Mouse (Mus musculus) G1E (cell line): ENCODE data around the gene Hand1. TPM values are rescaled to one million over a fixed set of nuclear protein-coding genes. Genes with fewer than 3 reads are reported as not detected.
"Not testable (repeated sequence)": the region's sequence is repeated elsewhere in the genome, so short reads cannot be mapped to it uniquely, and the experiment has no call there.

Experiments
- ATAC-seq: 2 replicates; pipeline ENCODE4 v1.8.0; 2016; ENCODE audit warnings: mild to moderate bottlenecking; ENCODE audit not compliant: insufficient number of reproducible peaks, poor library complexity, low FRiP score, severe bottlenecking; ENCODE audit errors: extremely low read depth
- DNase-seq: peaks from one replicate; pipeline ENCODE4 v3.0.0; 2012; ENCODE audit warnings: low spot score
- H3K27me3 ChIP-seq: 2 replicates; pipeline ENCODE4 v1.6.1; 2012; ENCODE audit warnings: mild to moderate bottlenecking, low read length, inconsistent platforms; ENCODE audit not compliant: insufficient read depth
- H3K36me3 ChIP-seq: replicated peaks from 2 replicates; pipeline ENCODE3; 2012; ENCODE audit warnings: mild to moderate bottlenecking, inconsistent platforms
- H3K4me1 ChIP-seq: 2 replicates; pipeline ENCODE4 v1.6.1; 2012; ENCODE audit warnings: low read depth, low read length, inconsistent platforms, mixed read lengths; ENCODE audit not compliant: insufficient read depth
- H3K4me3 ChIP-seq: 2 replicates; pipeline ENCODE4 v1.5.1; 2012; ENCODE audit warnings: low read depth, mild to moderate bottlenecking, inconsistent platforms, low read length, moderate library complexity, mixed read lengths
- H3K9me3 ChIP-seq: replicated peaks from 2 replicates; pipeline ENCODE4 v1.6.1; 2012; ENCODE audit warnings: inconsistent platforms
- CTCF ChIP-seq: IDR thresholded peaks from 2 replicates; pipeline ENCODE4 v1.5.1; 2012; ENCODE audit warnings: low read depth, low read length, inconsistent platforms, mixed read lengths
- GATA1 ChIP-seq: IDR thresholded peaks from 2 replicates; pipeline ENCODE4 v1.6.1; 2012; ENCODE audit warnings: borderline replicate concordance, low read length, inconsistent platforms, mixed read lengths
- GATA2 ChIP-seq: IDR thresholded peaks from 2 replicates; pipeline ENCODE4 v1.6.1; 2012; ENCODE audit warnings: low read depth, low read length, inconsistent platforms, borderline replicate concordance
- POLR2AphosphoS5 ChIP-seq: IDR thresholded peaks from 2 replicates; pipeline ENCODE4 v1.6.1; 2012; ENCODE audit warnings: low read depth, low read length, inconsistent platforms; ENCODE audit not compliant: insufficient replicate concordance
- TAL1 ChIP-seq: conservative IDR thresholded peaks from 2 replicates; pipeline ENCODE4 v1.6.1; 2012; ENCODE audit warnings: low read depth, low read length, inconsistent platforms, mixed read lengths
- polyA plus RNA-seq: library from polyadenylated mRNA; stranded (reverse); fragments of >175 nt; gene quantifications from 2 replicates; pipeline ENCODE4 v1.2.3, GENCODE M21; 2012
- total RNA-seq, 2 experiments: library from RNA; stranded (forward) in 1 of 2; stranded (reverse) in 1 of 2; fragments of 200-1000 nt in 1 of 2; fragments of >200 nt in 1 of 2; fragmentation: Nextera tagmentation in 1 of 2; gene quantifications; 2 replicates each; pipeline ENCODE4 v1.2.3; 2014 to 2017

Hand1 gene
- total and polyA plus RNA-seq, 3 experiments: not detected

GRCm38 (mm10) chr11:57862088-57862487 lies 29.5 kb upstream of the Hand1 start:
- ATAC-seq (no peak), DNase-seq (no peak)
- Histone ChIP-seq H3K4me1 (no peaks in the 10 kb centered on the region), H3K4me3 (no peak overlapping the region), H3K9me3 (no peaks in the 10 kb centered on the region), H3K36me3 (no peaks in the 10 kb centered on the region), H3K27me3 (peaks cover 42% of the 10 kb centered on the region)
- TF ChIP-seq GATA2 (no peak), CTCF (no peak), POLR2AphosphoS5 (no peak)

GRCm38 (mm10) chr11:57857709-57858108 lies 25.1 kb upstream of the Hand1 start:
- TF ChIP-seq CTCF (no peak), TAL1 (no peak), POLR2AphosphoS5 (no peak), GATA2 (no peak), GATA1 (no peak)
- Histone ChIP-seq H3K4me3 (no peak overlapping the region), H3K4me1 (no peaks in the 10 kb centered on the region), H3K36me3 (no peaks in the 10 kb centered on the region), H3K9me3 (no peaks in the 10 kb centered on the region), H3K27me3 (peaks cover 24% of the 10 kb centered on the region)
- no peak for DNase-seq
- no peak for ATAC-seq

- no peak overlapping the region for H3K4me3 ChIP-seq
- TF ChIP-seq POLR2AphosphoS5: no peak
- TF ChIP-seq TAL1: no peak
- no peak for TF ChIP-seq CTCF
- TF ChIP-seq GATA1: no peak
- TF ChIP-seq GATA2: no peak
- peaks cover 21% of the 10 kb centered on the region for H3K27me3 ChIP-seq
- H3K9me3 ChIP-seq: no peaks in the 10 kb centered on the region
- ATAC-seq (no peak), DNase-seq (no peak)
- no peaks in the 10 kb centered on the region for H3K4me1 ChIP-seq
- H3K36me3 ChIP-seq: no peaks in the 10 kb centered on the region
These were observed 21.0 kb upstream of the Hand1 start for GRCm38 (mm10) chr11:57853571-57853970.

DNA sequence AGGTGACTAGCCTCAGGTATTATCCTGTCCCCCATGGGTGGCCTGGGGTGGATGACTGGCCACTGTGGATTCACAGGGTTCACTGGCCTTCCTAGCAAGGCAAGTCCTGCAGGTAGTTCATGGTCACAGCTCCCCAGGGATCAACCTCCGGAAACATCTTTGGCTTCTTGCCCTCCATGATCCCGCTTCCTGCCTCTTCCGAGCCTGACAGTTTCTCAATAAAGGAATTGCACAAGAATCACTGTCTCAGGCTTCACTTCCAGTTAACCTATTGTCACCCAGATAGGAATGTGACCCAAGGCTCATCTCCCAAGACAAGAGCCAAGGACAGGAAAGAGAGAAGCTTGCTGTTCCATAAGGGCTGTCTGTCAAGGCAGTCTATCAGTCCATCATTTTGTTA lies 18.3 kb upstream of the Hand1 start:
- no peaks in the 10 kb centered on the region for H3K9me3 ChIP-seq
- no peak overlapping the region for H3K4me3 ChIP-seq
- ATAC-seq (no peak), DNase-seq (no peak)
- TF ChIP-seq CTCF (no peak), GATA1 (no peak), TAL1 (no peak), POLR2AphosphoS5 (no peak), GATA2 (no peak)
- H3K4me1 ChIP-seq: 0 out of 2 replicates have a peak, but pooled peaks cover 3% of the 10 kb centered on the region
- no peaks in the 10 kb centered on the region for H3K36me3 ChIP-seq
- H3K27me3 ChIP-seq: peaks cover 18% of the 10 kb centered on the region

- H3K4me3 ChIP-seq: no peak overlapping the region
- TF ChIP-seq POLR2AphosphoS5: no peak
- no peak for TF ChIP-seq TAL1
- TF ChIP-seq GATA1: no peak
- no peak for TF ChIP-seq CTCF
- no peak for TF ChIP-seq GATA2
- DNase-seq (no peak), ATAC-seq (no peak)
- H3K4me1 ChIP-seq: 0 out of 2 replicates have a peak, but pooled peaks cover 3% of the 10 kb centered on the region
- peaks cover 21% of the 10 kb centered on the region for H3K27me3 ChIP-seq
- no peaks in the 10 kb centered on the region for H3K36me3 ChIP-seq
- no peaks in the 10 kb centered on the region for H3K9me3 ChIP-seq
These were observed 17.7 kb upstream of the Hand1 start for GRCm38 (mm10) chr11:57850298-57850697.

- H3K4me3 ChIP-seq: no peak overlapping the region
- no peaks in the 10 kb centered on the region for H3K9me3 ChIP-seq
- no peak for DNase-seq
- TF ChIP-seq GATA2 (no peak), TAL1 (no peak), POLR2AphosphoS5 (no peak), CTCF (no peak), GATA1 (no peak)
- H3K27me3 ChIP-seq: peaks cover 13% of the 10 kb centered on the region
- H3K36me3 ChIP-seq: no peaks in the 10 kb centered on the region
- no peak for ATAC-seq
- 0 out of 2 replicates have a peak, but pooled peaks cover 3% of the 10 kb centered on the region for H3K4me1 ChIP-seq
These were observed 14.8 kb upstream of the Hand1 start for GRCm38 (mm10) chr11:57847396-57847795.

GRCm38 (mm10) chr11:57846421-57847363 lies 14.1 kb upstream of the Hand1 start:
- H3K36me3 ChIP-seq, H3K4me1 ChIP-seq, H3K27me3 ChIP-seq, H3K9me3 ChIP-seq, ATAC-seq, H3K4me3 ChIP-seq, DNase-seq: not testable (repeated sequence)
